Mouse (Mus musculus): ENCODE results near the gene Gm16434.
"Not testable (repeated sequence)": the region's sequence is repeated elsewhere in the genome, so short reads cannot be mapped to it uniquely, and the experiment has no call there.

Gene Gm16434

DNA sequence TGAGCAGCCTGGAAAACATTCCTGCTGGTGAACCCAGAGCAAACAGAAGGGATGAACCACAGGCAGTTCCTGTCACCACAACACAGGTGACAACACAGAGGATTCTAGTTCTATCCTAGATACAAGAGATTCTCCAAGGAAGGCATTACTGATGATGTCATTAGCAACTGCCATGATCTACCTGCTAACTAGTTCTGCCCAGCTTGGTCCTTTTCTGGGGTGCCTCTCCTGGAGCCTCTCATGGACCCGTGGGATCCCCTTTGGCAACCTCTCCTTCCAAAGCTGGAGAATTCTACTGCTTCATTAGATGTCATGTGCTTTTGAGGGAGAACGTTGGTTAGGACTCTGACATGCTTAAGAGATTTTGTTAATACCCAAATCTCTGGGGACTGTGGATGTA is at the start of gene Gm16434:
Gene Gm16434 (minus strand): TSS at position 101 of the 400 bp plus-strand sequence.
- DNase-seq, result not testable (repeated sequence)

DNA sequence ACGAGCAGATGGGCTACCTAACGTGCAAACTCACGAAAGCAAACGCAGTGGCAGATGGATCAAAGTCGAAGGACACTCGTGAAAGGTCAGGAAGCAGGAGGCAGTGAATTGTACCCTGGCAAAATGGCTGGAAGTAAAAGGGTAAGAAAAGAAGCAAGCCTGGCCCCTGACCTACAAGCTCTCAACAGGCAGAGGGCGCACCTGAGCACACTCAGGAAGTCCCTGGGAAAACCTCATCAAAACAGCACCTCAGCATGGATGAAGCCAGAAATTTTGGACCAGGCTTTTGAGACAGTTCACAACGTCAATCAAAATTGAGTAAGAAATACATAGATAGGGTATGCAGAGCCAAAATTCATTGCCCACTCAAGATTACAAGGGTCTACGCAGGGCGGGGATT is 49.2 kb upstream of the Gm16434 start:
- DNase-seq, result peak in 1 of 2 experiments; percentile 5

- DNase-seq, result peak in 1 of 2 experiments; percentile 3
Observed at GRCm38 (mm10) chr14:7200070-7200469, 5.7 kb upstream of the Gm16434 start.

DNA sequence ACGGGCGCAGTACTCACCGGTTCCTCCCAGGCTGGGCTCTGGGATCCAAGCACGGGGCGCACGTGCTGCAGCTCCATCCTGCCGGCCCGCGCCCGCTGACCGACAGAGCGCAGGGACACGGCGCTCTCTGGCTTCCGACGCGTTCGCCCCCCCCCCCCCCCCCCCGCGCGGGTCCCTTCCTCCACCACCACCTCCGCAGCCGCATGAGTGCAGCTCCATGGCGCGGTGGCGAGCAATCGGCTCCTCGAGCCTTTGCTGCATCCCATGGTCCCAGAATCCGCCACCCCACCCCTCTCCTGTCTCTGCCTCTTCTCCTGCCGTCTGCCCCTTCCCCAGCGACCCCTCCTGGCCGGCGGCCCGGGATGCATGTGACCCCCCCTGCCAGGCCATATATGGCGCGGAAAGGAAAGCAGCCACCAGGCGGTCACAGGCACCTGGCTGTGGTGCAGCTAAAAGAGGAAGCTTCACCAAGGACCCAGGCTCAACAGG is 19.8 kb downstream of the Gm16434 start, which contains the start of gene Gm3512:
Gene Gm3512 (minus strand): TSS at position 51 of the 489 bp plus-strand sequence.
- peak; percentile 2 for DNase-seq
